Mouse (Mus musculus): Measurements from ENCODE around the gene Bcl2l13.

GRCm38 (mm10) chr6:120906521-120906920 lies 70.5 kb downstream of the Bcl2l13 start:
- TF ChIP-seq POLR2A (IDR thresholded peaks at IDR 0.05; ENCODE audit: low read depth, low read length), result no peak
- no peak for TF ChIP-seq CTCF (IDR thresholded peaks at IDR 0.05; ENCODE audit: extremely low read depth, insufficient read depth, insufficient read length, insufficient replicate concordance)

Measured in spleen, adult 2 months (tissue).